Mouse (Mus musculus): Measurements from ENCODE around the gene Arsk. TPM values are rescaled to one million over a fixed set of nuclear protein-coding genes. Genes with fewer than 3 reads are reported as not detected.

The Arsk gene
- total and polyA plus RNA-seq, 2 experiments from 2014 or later: 5.1 to 6.7 TPM

- Histone ChIP-seq H3K9me3 (ENCODE audit: low read length) (no peaks in the 10 kb centered on the region), H3K27ac (no peak overlapping the region), H3K27me3 (ENCODE audit: insufficient read depth, low read length) (0 out of 2 replicates have a peak, but pooled peaks cover 3% of the 10 kb centered on the region), H3K4me1 (ENCODE audit: insufficient read depth, low read length) (no peaks in the 10 kb centered on the region), H3K4me3 (ENCODE audit: low read length) (no peak overlapping the region), H3K9ac (replicated peaks; ENCODE audit: low read length) (no peak overlapping the region), H3K4me2 (ENCODE audit: low read depth, low read length) (no peak overlapping the region), H3K36me3 (ENCODE audit: insufficient read depth, low read length) (peaks cover 2% of the 10 kb centered on the region; the same call in 1 of the 2 replicates)
- ATAC-seq: no peak
- 93% methylated on average over 4 of the region's 4 CpGs for WGBS
- no peak for DNase-seq (ENCODE audit: low spot score)
- no peak for TF ChIP-seq CTCF (IDR thresholded peaks at IDR 0.05; ENCODE audit: low read depth)
Measured at GRCm38 (mm10) chr13:76059591-76059990, 38.9 kb downstream of the Arsk start.

GRCm38 (mm10) chr13:76057267-76058069 lies 41.0 kb downstream of the Arsk start:
- no peaks in the 10 kb centered on the region for H3K4me1 ChIP-seq (ENCODE audit: insufficient read depth, low read length)
- H3K4me3 ChIP-seq (ENCODE audit: low read length): no peak overlapping the region
- H3K4me2 ChIP-seq (ENCODE audit: low read depth, low read length): peak overlapping the region; percentile 98
- H3K27ac ChIP-seq: no peak overlapping the region
- no peaks in the 10 kb centered on the region for H3K36me3 ChIP-seq (ENCODE audit: insufficient read depth, low read length)
- no peak for DNase-seq (ENCODE audit: low spot score)
- 0 out of 2 replicates have a peak, but pooled peaks cover 7% of the 10 kb centered on the region for H3K27me3 ChIP-seq (ENCODE audit: insufficient read depth, low read length)
- no peak for TF ChIP-seq CTCF (IDR thresholded peaks at IDR 0.05; ENCODE audit: low read depth)
- 72% methylated on average over 10 of the region's 10 CpGs for WGBS
- ATAC-seq: no peak
- H3K9ac ChIP-seq (replicated peaks; ENCODE audit: low read length): no peak overlapping the region
- H3K9me3 ChIP-seq (ENCODE audit: low read length): no peaks in the 10 kb centered on the region

GRCm38 (mm10) chr13:76056896-76057266 lies 41.6 kb downstream of the Arsk start, which contains the start of gene Gpr150:
Gpr150 (minus strand) TSS chr13:76056996.
- ATAC-seq: peak; percentile 13; the same call in 1 of the 2 replicates

GRCm38 (mm10) chr13:76056261-76056724 lies 42.2 kb downstream of the Arsk start:
- H3K4me3 ChIP-seq (ENCODE audit: low read length): peak overlapping the region; percentile 57
- under 1% methylated on average over 34 of the region's 34 CpGs for WGBS
- DNase-seq (ENCODE audit: low spot score) (peak; percentile 81), ATAC-seq (peak; percentile 91)
- TF ChIP-seq CTCF (IDR thresholded peaks at IDR 0.05; ENCODE audit: low read depth): peak; percentile 57
- H3K9ac ChIP-seq (replicated peaks; ENCODE audit: low read length): peak overlapping the region; percentile 54
- no peaks in the 10 kb centered on the region for H3K4me1 ChIP-seq (ENCODE audit: insufficient read depth, low read length)
- H3K9me3 ChIP-seq (ENCODE audit: low read length): no peaks in the 10 kb centered on the region
- 0 out of 2 replicates have a peak, but pooled peaks cover 7% of the 10 kb centered on the region for H3K27me3 ChIP-seq (ENCODE audit: insufficient read depth, low read length)
- H3K27ac ChIP-seq: peak overlapping the region; percentile 54
- H3K36me3 ChIP-seq (ENCODE audit: insufficient read depth, low read length): no peaks in the 10 kb centered on the region
- peak overlapping the region; percentile 98 for H3K4me2 ChIP-seq (ENCODE audit: low read depth, low read length)

More at GRCm38 (mm10) chr13:76056896-76057266, 41.6 kb downstream of the Arsk start, which contains the start of gene Gpr150:
- TF ChIP-seq CTCF (IDR thresholded peaks at IDR 0.05; ENCODE audit: low read depth): no peak
- H3K9me3 ChIP-seq (ENCODE audit: low read length): no peaks in the 10 kb centered on the region
- peak within 1 kb of the TSS; percentile 54 for H3K27ac ChIP-seq
- no peaks in the 10 kb centered on the region for H3K4me1 ChIP-seq (ENCODE audit: insufficient read depth, low read length)
- no peak for DNase-seq (ENCODE audit: low spot score)
- peak within 1 kb of the TSS; percentile 98 for H3K4me2 ChIP-seq (ENCODE audit: low read depth, low read length)
- 0 out of 2 replicates have a peak, but pooled peaks cover 7% of the 10 kb centered on the region for H3K27me3 ChIP-seq (ENCODE audit: insufficient read depth, low read length)
- no peaks in the 10 kb centered on the region for H3K36me3 ChIP-seq (ENCODE audit: insufficient read depth, low read length)
- WGBS: 14% methylated on average over 10 of the region's 10 CpGs
- peak within 1 kb of the TSS; percentile 54 for H3K9ac ChIP-seq (replicated peaks; ENCODE audit: low read length)
- peak within 1 kb of the TSS; percentile 57 for H3K4me3 ChIP-seq (ENCODE audit: low read length)

GRCm38 (mm10) chr13:76055391-76056232 lies 42.8 kb downstream of the Arsk start:
- no peak; the same call in 1 of the 2 replicates for TF ChIP-seq CTCF (IDR thresholded peaks at IDR 0.05; ENCODE audit: low read depth)
- H3K9ac ChIP-seq (replicated peaks; ENCODE audit: low read length): peak overlapping the region; percentile 54
- under 1% methylated on average over 58 of the region's 59 CpGs for WGBS
- ATAC-seq: peak; percentile 67
- peak overlapping the region; percentile 57 for H3K4me3 ChIP-seq (ENCODE audit: low read length)
- peak overlapping the region; percentile 98 for H3K4me2 ChIP-seq (ENCODE audit: low read depth, low read length)
- peak overlapping the region; percentile 54 for H3K27ac ChIP-seq
- H3K9me3 ChIP-seq (ENCODE audit: low read length): no peaks in the 10 kb centered on the region
- H3K27me3 ChIP-seq (ENCODE audit: insufficient read depth, low read length): 0 out of 2 replicates have a peak, but pooled peaks cover 7% of the 10 kb centered on the region
- H3K4me1 ChIP-seq (ENCODE audit: insufficient read depth, low read length): no peaks in the 10 kb centered on the region
- peak; percentile 53 for DNase-seq (ENCODE audit: low spot score)
- H3K36me3 ChIP-seq (ENCODE audit: insufficient read depth, low read length): no peaks in the 10 kb centered on the region

GRCm38 (mm10) chr13:76044971-76045370 lies 53.5 kb downstream of the Arsk start:
- peaks cover 4% of the 10 kb centered on the region; the same call in 1 of the 2 replicates for H3K9me3 ChIP-seq (ENCODE audit: low read length)
- H3K4me1 ChIP-seq (ENCODE audit: insufficient read depth, low read length): no peaks in the 10 kb centered on the region
- H3K4me2 ChIP-seq (ENCODE audit: low read depth, low read length): no peak overlapping the region
- H3K27me3 ChIP-seq (ENCODE audit: insufficient read depth, low read length): no peaks in the 10 kb centered on the region
- H3K36me3 ChIP-seq (ENCODE audit: insufficient read depth, low read length): no peaks in the 10 kb centered on the region
- ATAC-seq: no peak
- no peak for DNase-seq (ENCODE audit: low spot score)
- no peak overlapping the region for H3K4me3 ChIP-seq (ENCODE audit: low read length)
- H3K27ac ChIP-seq: no peak overlapping the region
- H3K9ac ChIP-seq (replicated peaks; ENCODE audit: low read length): no peak overlapping the region
- TF ChIP-seq CTCF (IDR thresholded peaks at IDR 0.05; ENCODE audit: low read depth): no peak
